Mouse (Mus musculus): ENCODE measurements around the gene Rnf17. TPM values are rescaled to one million over a fixed set of nuclear protein-coding genes. Genes with fewer than 3 reads are reported as not detected.

Rnf17 gene
- polyA plus RNA-seq, 2 experiments: 0.97 to 1.1 TPM

GRCm38 (mm10) chr14:56514775-56515174, 112.4 kb downstream of the Rnf17 start:
- Histone ChIP-seq H3K27ac (no peak overlapping the region), H3K4me2 (ENCODE audit: low read depth) (no peak overlapping the region), H3K4me3 (ENCODE audit: insufficient read depth in 1 of 2, low read depth in 2 of 2, low read length in 2 of 2) (no peak overlapping the region), H3K27me3 (ENCODE audit: control insufficient read depth, insufficient read depth, low read length) (no peaks in the 10 kb centered on the region), H3K36me3 (replicated peaks; ENCODE audit: control insufficient read depth, insufficient read depth, low read depth) (no peaks in the 10 kb centered on the region), H3K4me1 (replicated peaks; ENCODE audit: control insufficient read depth in 2 of 2, insufficient read depth in 2 of 2, low read length in 1 of 2) (no peaks in the 10 kb centered on the region), H3K9me3 (ENCODE audit: control insufficient read depth, low read length) (no peaks in the 10 kb centered on the region), H3K9ac (replicated peaks) (no peak overlapping the region)
- no peak for DNase-seq (ENCODE audit: low read depth in 3 of 3, low spot score in 3 of 3)
- ATAC-seq (ENCODE audit: insufficient read depth): no peak
- WGBS (ENCODE audit: insufficient replicate concordance): 45% methylated on average over 2 of the region's 2 CpGs
- TF ChIP-seq CTCF (IDR thresholded peaks at IDR 0.05; ENCODE audit: low read depth): no peak
- no peak for TF ChIP-seq EP300 (IDR thresholded peaks at IDR 0.05; ENCODE audit: low read depth)

- Histone ChIP-seq H3K4me1 (replicated peaks; ENCODE audit: control insufficient read depth in 2 of 2, insufficient read depth in 2 of 2, low read length in 1 of 2) (no peaks in the 10 kb centered on the region), H3K9me3 (ENCODE audit: control insufficient read depth, low read length) (no peaks in the 10 kb centered on the region), H3K4me2 (ENCODE audit: low read depth) (no peak overlapping the region), H3K27me3 (ENCODE audit: control insufficient read depth, insufficient read depth, low read length) (no peaks in the 10 kb centered on the region), H3K9ac (replicated peaks) (no peak overlapping the region), H3K4me3 (ENCODE audit: insufficient read depth in 1 of 2, low read depth in 2 of 2, low read length in 2 of 2) (no peak overlapping the region), H3K27ac (no peak overlapping the region), H3K36me3 (replicated peaks; ENCODE audit: control insufficient read depth, insufficient read depth, low read depth) (peaks cover 7% of the 10 kb centered on the region)
- ATAC-seq (ENCODE audit: insufficient read depth) (no peak), DNase-seq (ENCODE audit: low read depth in 3 of 3, low spot score in 3 of 3) (no peak)
- no peak for TF ChIP-seq CTCF (IDR thresholded peaks at IDR 0.05; ENCODE audit: low read depth)
- TF ChIP-seq EP300 (IDR thresholded peaks at IDR 0.05; ENCODE audit: low read depth): no peak
- 53% methylated on average over 2 of the region's 2 CpGs for WGBS (ENCODE audit: insufficient replicate concordance)
Measured at GRCm38 (mm10) chr14:56530788-56531187, 128.4 kb downstream of the Rnf17 start.

- 86% methylated on average over 1 of the region's 1 CpGs for WGBS (ENCODE audit: insufficient replicate concordance)
- no peaks in the 10 kb centered on the region; the same call in 1 of the 2 replicates for H3K36me3 ChIP-seq (replicated peaks; ENCODE audit: control insufficient read depth, insufficient read depth, low read depth)
- DNase-seq (ENCODE audit: low read depth in 3 of 3, low spot score in 3 of 3): no peak
- no peaks in the 10 kb centered on the region for H3K27me3 ChIP-seq (ENCODE audit: control insufficient read depth, insufficient read depth, low read length)
- H3K4me2 ChIP-seq (ENCODE audit: low read depth): no peak overlapping the region
- H3K9me3 ChIP-seq (ENCODE audit: control insufficient read depth, low read length): no peaks in the 10 kb centered on the region
- H3K9ac ChIP-seq (replicated peaks): no peak overlapping the region
- TF ChIP-seq CTCF (IDR thresholded peaks at IDR 0.05; ENCODE audit: low read depth) (no peak), EP300 (IDR thresholded peaks at IDR 0.05; ENCODE audit: low read depth) (no peak)
- no peak for ATAC-seq (ENCODE audit: insufficient read depth)
- H3K27ac ChIP-seq: no peak overlapping the region
- H3K4me3 ChIP-seq (ENCODE audit: insufficient read depth in 1 of 2, low read depth in 2 of 2, low read length in 2 of 2): no peak overlapping the region
- no peaks in the 10 kb centered on the region for H3K4me1 ChIP-seq (replicated peaks; ENCODE audit: control insufficient read depth in 2 of 2, insufficient read depth in 2 of 2, low read length in 1 of 2)
Measured at GRCm38 (mm10) chr14:56544946-56545345, 142.6 kb downstream of the Rnf17 start.

GRCm38 (mm10) chr14:56545491-56545890, 143.1 kb downstream of the Rnf17 start:
- H3K27ac ChIP-seq: no peak overlapping the region
- no peak for DNase-seq (ENCODE audit: low read depth in 3 of 3, low spot score in 3 of 3)

GRCm38 (mm10) chr14:56550960-56551359, 148.6 kb downstream of the Rnf17 start:
- WGBS (ENCODE audit: insufficient replicate concordance): 74% methylated on average over 4 of the region's 4 CpGs

More at GRCm38 (mm10) chr14:56545491-56545890, 143.1 kb downstream of the Rnf17 start:
- no peaks in the 10 kb centered on the region for H3K4me1 ChIP-seq (replicated peaks; ENCODE audit: control insufficient read depth in 2 of 2, insufficient read depth in 2 of 2, low read length in 1 of 2)
- whole genome bisulfite sequencing (ENCODE audit: insufficient replicate concordance): 79% methylated on average over 4 of the region's 4 CpGs
- H3K27me3 ChIP-seq (ENCODE audit: control insufficient read depth, insufficient read depth, low read length): no peaks in the 10 kb centered on the region
- H3K4me3 ChIP-seq (ENCODE audit: insufficient read depth in 1 of 2, low read depth in 2 of 2, low read length in 2 of 2): no peak overlapping the region
- H3K36me3 ChIP-seq (replicated peaks; ENCODE audit: control insufficient read depth, insufficient read depth, low read depth): no peaks in the 10 kb centered on the region; the same call in 1 of the 2 replicates
- no peak overlapping the region for H3K4me2 ChIP-seq (ENCODE audit: low read depth)
- H3K9me3 ChIP-seq (ENCODE audit: control insufficient read depth, low read length): no peaks in the 10 kb centered on the region
- no peak for ATAC-seq (ENCODE audit: insufficient read depth)
- H3K9ac ChIP-seq (replicated peaks): no peak overlapping the region
- no peak for TF ChIP-seq EP300 (IDR thresholded peaks at IDR 0.05; ENCODE audit: low read depth)
- no peak for TF ChIP-seq CTCF (IDR thresholded peaks at IDR 0.05; ENCODE audit: low read depth)

More at GRCm38 (mm10) chr14:56550960-56551359, 148.6 kb downstream of the Rnf17 start:
- no peaks in the 10 kb centered on the region for H3K4me1 ChIP-seq (replicated peaks; ENCODE audit: control insufficient read depth in 2 of 2, insufficient read depth in 2 of 2, low read length in 1 of 2)
- no peak for ATAC-seq (ENCODE audit: insufficient read depth)
- H3K9me3 ChIP-seq (ENCODE audit: control insufficient read depth, low read length): no peaks in the 10 kb centered on the region
- no peak overlapping the region for H3K27ac ChIP-seq
- no peak for DNase-seq (ENCODE audit: low read depth in 3 of 3, low spot score in 3 of 3)
- H3K27me3 ChIP-seq (ENCODE audit: control insufficient read depth, insufficient read depth, low read length): no peaks in the 10 kb centered on the region
- no peak overlapping the region for H3K4me3 ChIP-seq (ENCODE audit: insufficient read depth in 1 of 2, low read depth in 2 of 2, low read length in 2 of 2)
- no peak for TF ChIP-seq EP300 (IDR thresholded peaks at IDR 0.05; ENCODE audit: low read depth)
- TF ChIP-seq CTCF (IDR thresholded peaks at IDR 0.05; ENCODE audit: low read depth): no peak
- H3K4me2 ChIP-seq (ENCODE audit: low read depth): no peak overlapping the region
- no peak overlapping the region for H3K9ac ChIP-seq (replicated peaks)
- H3K36me3 ChIP-seq (replicated peaks; ENCODE audit: control insufficient read depth, insufficient read depth, low read depth): peaks cover 9% of the 10 kb centered on the region
